Mouse (Mus musculus) intestine, embryonic 16.5 days (tissue): ENCODE results near the gene Mmp8. TPM values are rescaled to one million over a fixed set of nuclear protein-coding genes. Genes with fewer than 3 reads are reported as not detected.

Source experiments
- ATAC-seq: fragments of 200-750 bp; cut with Nextera tagmentation; 2 replicates; pipeline ENCODE4 v1.8.0; 2017; ENCODE audit warnings: moderate TSS enrichment, moderate library complexity
- H3K27ac ChIP-seq: fragments of 300-500 bp; sonication (generic); 2 replicates; pipeline ENCODE4 v1.5.1; 2014; ENCODE audit warnings: mild to moderate bottlenecking, low read length
- H3K27me3 ChIP-seq: fragments of 300-500 bp; sonication (generic); replicated peaks from 2 replicates; pipeline ENCODE4 v1.6.1; 2014; ENCODE audit warnings: low read length, control low read depth, mixed read lengths; ENCODE audit not compliant: control insufficient read depth, insufficient read depth
- H3K36me3 ChIP-seq: fragments of 300-500 bp; sonication (generic); 2 replicates; pipeline ENCODE4 v1.6.1; 2014; ENCODE audit warnings: low read length, control low read depth; ENCODE audit not compliant: control insufficient read depth, insufficient read depth
- H3K4me1 ChIP-seq: fragments of 300-500 bp; sonication (generic); 2 replicates; pipeline ENCODE4 v1.6.1; 2014; ENCODE audit warnings: low read length, control low read depth, mixed read lengths; ENCODE audit not compliant: control insufficient read depth, insufficient read depth
- H3K4me2 ChIP-seq: fragments of 300-500 bp; sonication (generic); 2 replicates; pipeline ENCODE4 v1.6.1; 2014; ENCODE audit warnings: low read depth, low read length, control low read depth
- H3K4me3 ChIP-seq: fragments of 300-500 bp; sonication (generic); 2 replicates; pipeline ENCODE4 v1.5.1; 2014; ENCODE audit warnings: mild to moderate bottlenecking, low read length
- H3K9ac ChIP-seq: fragments of 300-500 bp; sonication (generic); 2 replicates; pipeline ENCODE4 v1.6.1; 2014; ENCODE audit warnings: low read depth, low read length
- H3K9me3 ChIP-seq: fragments of 300-500 bp; sonication (generic); 2 replicates; pipeline ENCODE4 v1.6.1; 2016; ENCODE audit warnings: low read length, control low read depth; ENCODE audit not compliant: control insufficient read depth
- WGBS: fragments of 180-500 bp; shearing (Covaris S2); extraction: QIAGEN DNeasy Blood & Tissue Kit; methylation state at CpG from one replicate; pipeline ENCODE4 v1.1.7; 2014; 5-methylcytosine and 5-hydroxymethylcytosine counted together
- polyA plus RNA-seq: library from polyadenylated mRNA; unstranded; fragments of >200 nt; fragmentation: Nextera tagmentation; extraction: Ambion mirVana; gene quantifications from 2 replicates; pipeline ENCODE4 v1.2.1, GENCODE M21; 2015

Gene Mmp8
- polyA plus RNA-seq, 1 experiment from 2014 or later: 0.95 TPM

DNA sequence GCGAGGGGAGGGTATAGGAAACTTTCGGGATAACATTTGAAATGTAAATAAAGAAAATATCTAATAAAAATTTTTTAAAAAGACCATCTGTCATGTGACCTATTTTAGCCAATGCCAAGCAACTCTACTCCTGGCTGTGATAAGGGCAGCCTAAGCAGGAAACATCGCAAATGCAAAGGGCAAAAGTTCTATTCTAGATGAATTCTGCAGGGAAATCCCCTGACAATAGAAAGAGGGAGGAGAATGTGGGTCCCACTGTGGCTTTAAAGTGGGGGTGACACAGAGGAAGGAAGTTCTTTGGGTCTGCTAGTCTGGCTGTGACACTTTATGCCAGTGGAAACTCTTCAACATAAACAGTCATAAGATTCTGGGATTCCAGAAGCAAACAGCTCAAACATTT is 4.7 kb upstream of the Mmp8 start:
- Histone ChIP-seq H3K4me2 (no peak overlapping the region), H3K9me3 (no peaks in the 10 kb centered on the region)
- 80% methylated on average over 3 of the region's 3 CpGs for WGBS

GRCm38 (mm10) chr9:7554382-7554781 is 3.9 kb upstream of the Mmp8 start:
- Histone ChIP-seq H3K4me3 (no peak overlapping the region), H3K4me2 (no peak overlapping the region), H3K36me3 (no peaks in the 10 kb centered on the region), H3K27me3 (no peaks in the 10 kb centered on the region), H3K4me1 (no peaks in the 10 kb centered on the region), H3K9ac (no peak overlapping the region), H3K27ac (no peak overlapping the region), H3K9me3 (no peaks in the 10 kb centered on the region)
- WGBS: 36% methylated on average over 3 of the region's 3 CpGs
- no peak for ATAC-seq

More for the DNA sequence above, 4.7 kb upstream of the Mmp8 start:
- H3K27me3 ChIP-seq: no peaks in the 10 kb centered on the region
- no peaks in the 10 kb centered on the region for H3K36me3 ChIP-seq
- no peak overlapping the region for H3K9ac ChIP-seq
- no peak overlapping the region for H3K4me3 ChIP-seq
- ATAC-seq: no peak
- H3K4me1 ChIP-seq: no peaks in the 10 kb centered on the region
- H3K27ac ChIP-seq: no peak overlapping the region

DNA sequence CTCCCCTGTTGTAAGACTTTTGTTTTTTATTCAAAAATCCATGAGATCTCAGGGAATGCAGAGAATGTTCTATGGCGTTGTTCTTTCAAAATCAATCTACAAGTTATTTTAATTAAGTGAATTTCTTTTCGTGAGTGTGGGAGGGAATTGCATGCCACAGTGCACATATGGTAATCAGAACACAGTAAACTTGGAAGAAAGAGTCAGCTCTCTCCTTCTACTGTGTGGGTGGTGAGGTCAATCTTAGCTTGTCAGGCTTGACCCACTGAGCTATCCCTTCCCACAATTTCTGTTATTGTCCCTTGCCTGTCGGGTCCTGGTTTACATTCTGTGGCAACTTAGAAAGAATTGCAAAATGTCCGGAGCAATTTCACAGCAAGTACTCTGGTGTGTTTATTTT is 1.8 kb downstream of the Mmp8 start:
- no peak overlapping the region for H3K4me3 ChIP-seq
- H3K4me1 ChIP-seq: no peaks in the 10 kb centered on the region
- 72% methylated on average over 4 of the region's 4 CpGs for WGBS
- no peaks in the 10 kb centered on the region for H3K27me3 ChIP-seq
- no peak overlapping the region for H3K4me2 ChIP-seq
- no peak overlapping the region for H3K9ac ChIP-seq
- no peaks in the 10 kb centered on the region for H3K36me3 ChIP-seq
- H3K27ac ChIP-seq: no peak overlapping the region
- no peak for ATAC-seq
- H3K9me3 ChIP-seq: no peaks in the 10 kb centered on the region

DNA sequence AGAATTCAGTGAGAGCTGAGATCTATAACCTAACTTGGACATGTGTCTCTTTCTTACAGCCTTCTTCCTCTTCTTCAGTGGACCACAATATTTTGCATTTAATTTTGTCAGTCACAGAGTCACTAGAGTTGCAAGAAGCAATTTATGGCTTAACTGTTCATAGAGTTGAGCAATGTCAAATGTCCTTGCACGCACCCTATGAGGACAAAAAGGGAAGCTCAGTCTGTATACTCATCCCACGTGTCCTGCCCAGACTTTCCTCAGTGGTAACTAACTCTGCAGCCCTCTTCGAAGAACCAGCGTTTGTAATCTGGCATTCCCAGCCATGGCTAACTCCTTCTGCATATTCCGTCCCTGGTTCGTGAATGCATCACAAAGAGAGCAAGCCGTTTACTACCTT is 9.1 kb downstream of the Mmp8 start:
- Histone ChIP-seq H3K4me1 (no peaks in the 10 kb centered on the region), H3K4me2 (no peak overlapping the region), H3K27me3 (no peaks in the 10 kb centered on the region), H3K9me3 (no peaks in the 10 kb centered on the region), H3K27ac (no peak overlapping the region), H3K36me3 (no peaks in the 10 kb centered on the region), H3K4me3 (no peak overlapping the region), H3K9ac (no peak overlapping the region)
- ATAC-seq: no peak
- 67% methylated on average over 7 of the region's 7 CpGs for WGBS

DNA sequence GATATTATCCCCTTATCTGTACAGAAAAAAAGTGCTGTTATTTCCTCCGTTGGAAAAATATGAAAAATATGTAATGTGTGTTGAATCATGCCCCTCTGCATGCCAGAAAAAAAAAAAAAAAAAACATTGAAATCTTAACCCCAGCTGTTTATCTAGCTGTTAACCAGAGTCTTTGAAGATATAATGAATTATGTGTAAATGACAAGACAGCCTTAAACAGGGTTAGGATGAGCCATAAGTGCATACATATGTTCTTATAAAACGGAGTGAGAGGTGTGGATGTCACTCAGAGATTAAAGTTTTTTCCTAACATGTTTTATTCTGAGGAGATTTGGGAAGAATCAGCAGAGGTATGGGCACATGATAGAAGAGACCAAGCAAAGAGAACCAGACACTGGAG is 9.7 kb downstream of the Mmp8 start:
- H3K27ac ChIP-seq: no peak overlapping the region
- H3K9me3 ChIP-seq: no peaks in the 10 kb centered on the region
- no peaks in the 10 kb centered on the region for H3K4me1 ChIP-seq
- no peak overlapping the region for H3K4me3 ChIP-seq
- WGBS: 45% methylated on average over 2 of the region's 2 CpGs
- no peak for ATAC-seq
- H3K4me2 ChIP-seq: no peak overlapping the region
- no peak overlapping the region for H3K9ac ChIP-seq
- no peaks in the 10 kb centered on the region for H3K27me3 ChIP-seq
- no peaks in the 10 kb centered on the region for H3K36me3 ChIP-seq

- Histone ChIP-seq H3K9me3 (no peaks in the 10 kb centered on the region), H3K4me2 (no peak overlapping the region), H3K9ac (no peak overlapping the region), H3K4me3 (no peak overlapping the region), H3K27ac (no peak overlapping the region), H3K27me3 (no peaks in the 10 kb centered on the region), H3K36me3 (no peaks in the 10 kb centered on the region), H3K4me1 (no peaks in the 10 kb centered on the region)
- 68% methylated on average over 1 of the region's 1 CpGs for WGBS
- no peak for ATAC-seq
Observed at GRCm38 (mm10) chr9:7570485-7570884, 12.2 kb downstream of the Mmp8 start.

GRCm38 (mm10) chr9:7571162-7571561 is 12.9 kb downstream of the Mmp8 start, which contains the start of gene Mmp27:
Gene Mmp27, plus strand, starts transcription at chr9:7571396.
- no peaks in the 10 kb centered on the region for H3K4me1 ChIP-seq
- ATAC-seq: no peak
- H3K27ac ChIP-seq: no peak within 1 kb of the TSS
- no peak within 1 kb of the TSS for H3K9ac ChIP-seq
- no peaks in the 10 kb centered on the region for H3K27me3 ChIP-seq
- no peak within 1 kb of the TSS for H3K4me3 ChIP-seq
- H3K4me2 ChIP-seq: no peak within 1 kb of the TSS
- 54% methylated on average over 4 of the region's 4 CpGs for WGBS
- no peaks in the 10 kb centered on the region for H3K9me3 ChIP-seq
- no peaks in the 10 kb centered on the region for H3K36me3 ChIP-seq

GRCm38 (mm10) chr9:7572188-7572587 is 13.9 kb downstream of the Mmp8 start:
- no peak for ATAC-seq
- Histone ChIP-seq H3K36me3 (no peaks in the 10 kb centered on the region), H3K4me2 (no peak overlapping the region), H3K9me3 (no peaks in the 10 kb centered on the region), H3K9ac (no peak overlapping the region), H3K27me3 (no peaks in the 10 kb centered on the region), H3K4me3 (no peak overlapping the region), H3K27ac (no peak overlapping the region), H3K4me1 (no peaks in the 10 kb centered on the region)
- WGBS: 90% methylated on average over 7 of the region's 7 CpGs

DNA sequence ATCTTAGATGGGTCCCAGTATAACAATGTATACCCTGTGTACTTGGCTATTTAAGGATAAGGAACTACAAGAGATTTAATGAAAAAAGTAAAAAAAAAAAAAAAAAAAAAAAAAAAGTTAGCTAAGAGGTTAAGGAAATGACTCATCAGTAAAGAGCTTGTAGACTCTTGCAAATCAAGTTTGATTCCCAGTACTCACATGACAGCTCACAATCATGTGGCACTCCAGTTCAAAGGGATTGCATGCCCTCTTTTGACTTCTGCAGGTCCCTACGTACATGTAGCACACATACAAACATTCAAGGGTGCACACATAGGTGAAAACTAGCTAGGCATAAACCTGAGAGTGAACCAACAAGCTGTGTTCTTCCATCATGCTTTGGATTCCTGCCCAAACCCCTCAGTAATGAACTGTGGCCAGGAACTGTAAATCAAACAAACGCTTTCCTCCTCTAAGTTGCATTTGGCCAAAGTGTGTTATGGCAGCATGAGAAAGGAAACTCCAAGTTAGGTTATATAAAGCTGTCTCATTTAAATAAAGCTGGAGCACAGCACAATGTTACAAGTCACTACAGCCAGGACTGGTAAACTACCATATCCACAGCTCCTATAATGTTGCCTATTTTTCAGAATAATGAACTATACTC is 14.5 kb downstream of the Mmp8 start:
- no peak overlapping the region for H3K4me2 ChIP-seq
- WGBS: 59% methylated on average over 2 of the region's 2 CpGs
- ATAC-seq: peak; percentile 13; the same call in 1 of the 2 replicates

DNA sequence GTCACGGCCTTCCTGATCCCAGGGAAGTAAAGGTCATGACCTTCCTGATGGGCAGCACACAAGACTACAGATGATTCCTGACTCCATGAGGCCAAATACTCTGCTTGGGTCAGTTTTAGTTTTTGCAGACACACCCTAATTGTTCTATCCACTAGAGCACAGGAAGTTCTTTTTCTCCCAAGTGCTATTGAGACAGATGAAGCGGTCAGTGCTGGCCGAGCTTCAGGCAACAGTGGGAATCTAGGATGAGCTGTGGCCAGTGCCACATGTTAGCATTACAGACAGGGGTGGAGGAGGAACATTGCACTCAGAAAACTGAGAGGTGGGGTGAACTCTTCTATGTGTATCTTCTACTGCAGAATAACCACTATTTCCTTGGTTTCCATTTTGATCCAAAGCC is 17.3 kb downstream of the Mmp8 start:
- Histone ChIP-seq H3K4me1 (no peaks in the 10 kb centered on the region), H3K4me3 (no peak overlapping the region), H3K27me3 (no peaks in the 10 kb centered on the region), H3K27ac (no peak overlapping the region), H3K9ac (no peak overlapping the region), H3K36me3 (no peaks in the 10 kb centered on the region), H3K4me2 (no peak overlapping the region), H3K9me3 (no peaks in the 10 kb centered on the region)
- 83% methylated on average over 3 of the region's 3 CpGs for WGBS
- ATAC-seq: no peak

More for the DNA sequence above, 14.5 kb downstream of the Mmp8 start:
- Histone ChIP-seq H3K4me1 (no peaks in the 10 kb centered on the region), H3K27me3 (no peaks in the 10 kb centered on the region), H3K27ac (no peak overlapping the region), H3K36me3 (no peaks in the 10 kb centered on the region), H3K9me3 (no peaks in the 10 kb centered on the region), H3K9ac (no peak overlapping the region), H3K4me3 (no peak overlapping the region)
